Mouse (Mus musculus): ENCODE results near the gene Tap1. TPM values are rescaled to one million over a fixed set of nuclear protein-coding genes. Genes with fewer than 3 reads are reported as not detected.

The Tap1 gene
- polyA plus RNA-seq, 1 experiment from 2014 or later: 8.4 TPM

- H3K36me3 ChIP-seq: no peaks in the 10 kb centered on the region
Observed at GRCm38 (mm10) chr17:34155534-34155933, 31.8 kb upstream of the Tap1 start.

DNA sequence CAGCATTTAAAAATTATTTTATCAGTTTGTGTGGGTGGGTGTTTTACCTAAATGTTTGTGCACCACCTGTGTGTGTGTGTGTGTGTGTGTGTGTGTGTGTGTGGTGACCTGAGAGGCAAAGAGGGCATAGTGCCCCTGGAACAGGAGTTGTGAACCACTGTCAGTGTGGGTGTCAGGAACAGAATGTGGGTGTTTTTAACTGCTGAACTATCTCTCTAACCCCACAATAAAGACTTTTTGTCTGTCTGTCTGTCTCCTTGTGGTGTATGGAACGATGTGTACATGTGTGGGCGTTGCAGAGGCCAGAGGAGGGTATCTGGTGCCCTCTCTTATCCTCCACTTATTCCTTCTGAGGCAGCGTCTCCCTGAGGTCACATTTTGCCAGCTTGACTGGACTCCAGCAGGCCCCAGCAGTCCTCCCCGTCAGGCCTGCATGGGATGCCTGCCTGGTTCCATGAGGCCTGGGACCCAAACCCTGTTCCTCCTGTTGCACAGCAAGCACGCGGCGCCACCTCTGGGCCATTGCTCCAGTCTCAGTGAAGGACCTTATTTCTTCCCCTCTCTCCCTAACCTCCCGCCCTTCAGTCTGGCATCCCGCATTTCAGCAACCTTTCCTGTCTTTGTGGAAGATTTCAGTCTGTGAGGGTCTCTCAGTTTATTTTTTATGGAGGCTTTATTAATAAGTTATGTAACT is 23.0 kb upstream of the Tap1 start:
- no peak overlapping the region for H3K4me3 ChIP-seq
- ATAC-seq (ENCODE audit: low FRiP score, low read depth): no peak
- H3K27me3 ChIP-seq: 0 out of 2 replicates have a peak, but pooled peaks cover 5% of the 10 kb centered on the region
- H3K36me3 ChIP-seq: no peaks in the 10 kb centered on the region
- H3K4me1 ChIP-seq: no peaks in the 10 kb centered on the region
- no peak overlapping the region for H3K27ac ChIP-seq
- H3K4me2 ChIP-seq (replicated peaks): no peak overlapping the region
- WGBS: 42% methylated on average over 9 of the region's 9 CpGs
- no peak overlapping the region for H3K9ac ChIP-seq
- peaks cover 6% of the 10 kb centered on the region for H3K9me3 ChIP-seq

More at GRCm38 (mm10) chr17:34155534-34155933, 31.8 kb upstream of the Tap1 start:
- Histone ChIP-seq H3K4me1 (peaks cover 3% of the 10 kb centered on the region; the same call in 1 of the 2 replicates), H3K27ac (no peak overlapping the region), H3K4me2 (replicated peaks) (no peak overlapping the region), H3K9ac (no peak overlapping the region), H3K4me3 (no peak overlapping the region), H3K9me3 (no peaks in the 10 kb centered on the region), H3K27me3 (0 out of 2 replicates have a peak, but pooled peaks cover 5% of the 10 kb centered on the region)
- 48% methylated on average over 5 of the region's 5 CpGs for WGBS
- no peak for ATAC-seq (ENCODE audit: low FRiP score, low read depth)

DNA sequence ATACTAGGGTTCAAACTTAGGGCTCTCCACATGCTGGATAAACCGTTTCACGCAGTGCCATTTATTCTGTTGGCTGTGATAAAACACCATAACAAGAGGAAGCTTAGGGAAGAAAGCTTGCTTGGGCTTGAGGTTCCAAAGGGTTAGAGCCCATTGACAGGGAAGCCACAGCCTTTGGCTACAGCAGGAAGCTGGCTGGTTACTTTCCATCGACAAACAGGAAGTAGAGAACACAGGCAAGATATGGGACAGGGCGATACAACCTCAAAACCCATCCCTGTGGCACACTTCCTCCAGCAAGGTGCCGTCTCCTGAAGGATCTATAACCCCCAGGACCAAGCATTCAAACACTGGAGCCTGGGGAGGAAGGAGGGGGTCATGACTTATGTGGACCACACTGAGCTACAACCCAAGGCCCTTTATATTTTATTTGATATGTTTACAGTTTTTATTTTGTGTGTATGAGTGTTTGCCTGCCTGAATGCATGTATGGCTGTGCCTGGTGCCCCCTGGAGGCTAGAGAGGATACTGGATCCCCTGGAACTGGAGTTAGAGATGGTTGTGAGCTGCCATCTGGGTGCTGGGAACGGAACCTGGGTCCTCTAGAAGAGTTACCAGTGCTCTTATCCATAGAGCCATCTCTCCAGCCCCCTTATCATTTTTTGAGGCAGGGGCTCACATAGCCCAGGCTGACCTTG is 22.2 kb upstream of the Tap1 start:
- Histone ChIP-seq H3K36me3 (no peaks in the 10 kb centered on the region), H3K27me3 (0 out of 2 replicates have a peak, but pooled peaks cover 3% of the 10 kb centered on the region), H3K4me3 (no peak overlapping the region), H3K27ac (no peak overlapping the region), H3K9ac (no peak overlapping the region), H3K4me2 (replicated peaks) (no peak overlapping the region), H3K4me1 (no peaks in the 10 kb centered on the region), H3K9me3 (peaks cover 6% of the 10 kb centered on the region)
- 87% methylated on average over 6 of the region's 6 CpGs for WGBS
- no peak for ATAC-seq (ENCODE audit: low FRiP score, low read depth)

DNA sequence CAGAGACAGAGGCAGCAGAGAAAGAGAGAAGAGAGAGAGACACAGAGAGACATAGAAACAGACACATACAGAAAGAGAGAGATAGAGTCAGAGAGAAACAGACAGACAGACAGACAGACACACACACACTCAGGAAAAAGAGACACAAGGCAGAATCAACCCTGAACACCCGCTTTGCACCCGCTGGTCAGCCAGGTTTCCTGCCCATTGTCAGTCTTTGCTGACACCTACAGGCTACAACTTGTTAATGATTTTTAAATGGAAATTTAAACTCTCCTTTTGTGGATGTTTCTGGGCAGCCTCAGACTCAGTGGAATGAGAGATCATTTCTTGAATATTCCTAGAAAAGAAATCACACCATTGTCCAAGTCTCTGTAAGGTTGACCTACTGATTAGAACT is 18.1 kb upstream of the Tap1 start:
- Histone ChIP-seq H3K4me3 (no peak overlapping the region), H3K4me1 (no peaks in the 10 kb centered on the region), H3K36me3 (no peaks in the 10 kb centered on the region), H3K9me3 (peaks cover 13% of the 10 kb centered on the region), H3K9ac (no peak overlapping the region), H3K4me2 (replicated peaks) (no peak overlapping the region), H3K27ac (no peak overlapping the region), H3K27me3 (no peaks in the 10 kb centered on the region)
- no peak for ATAC-seq (ENCODE audit: low FRiP score, low read depth)
- WGBS: 0% methylated on average over 2 of the region's 2 CpGs

DNA sequence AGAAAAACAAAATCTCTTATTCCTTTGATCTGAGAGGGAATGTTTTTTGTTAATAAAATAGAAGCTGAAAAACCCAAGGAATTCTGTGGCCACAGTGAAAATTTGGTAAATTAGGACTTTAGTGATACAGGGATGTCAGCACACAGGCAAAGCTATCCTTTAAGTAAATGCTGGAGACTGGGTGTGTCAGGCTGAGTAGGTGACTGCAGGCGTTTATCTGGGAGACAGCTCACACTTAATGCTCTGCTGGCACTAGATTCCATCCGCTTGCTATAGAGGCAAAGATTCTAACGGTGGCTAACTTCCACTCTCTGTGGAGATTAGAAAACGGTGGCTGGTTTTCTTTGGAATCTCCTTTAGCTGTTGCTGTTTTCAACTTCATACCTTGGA is 16.9 kb upstream of the Tap1 start:
- no peaks in the 10 kb centered on the region for H3K36me3 ChIP-seq
- ATAC-seq (ENCODE audit: low FRiP score, low read depth): no peak
- H3K4me2 ChIP-seq (replicated peaks): no peak overlapping the region
- H3K9me3 ChIP-seq: peaks cover 11% of the 10 kb centered on the region
- H3K4me1 ChIP-seq: no peaks in the 10 kb centered on the region
- no peak overlapping the region for H3K4me3 ChIP-seq
- WGBS: 24% methylated on average over 4 of the region's 4 CpGs
- H3K9ac ChIP-seq: no peak overlapping the region
- H3K27ac ChIP-seq: no peak overlapping the region
- H3K27me3 ChIP-seq: no peaks in the 10 kb centered on the region

GRCm38 (mm10) chr17:34170877-34171498 is 16.4 kb upstream of the Tap1 start:
- Histone ChIP-seq H3K27me3 (no peaks in the 10 kb centered on the region), H3K36me3 (no peaks in the 10 kb centered on the region), H3K4me3 (no peak overlapping the region), H3K9ac (no peak overlapping the region), H3K4me1 (no peaks in the 10 kb centered on the region), H3K27ac (no peak overlapping the region), H3K4me2 (replicated peaks) (no peak overlapping the region; the same call in 1 of the 2 replicates), H3K9me3 (peaks cover 8% of the 10 kb centered on the region; the same call in 1 of the 2 replicates)
- WGBS: 40% methylated on average over 13 of the region's 13 CpGs
- no peak for ATAC-seq (ENCODE audit: low FRiP score, low read depth)

DNA sequence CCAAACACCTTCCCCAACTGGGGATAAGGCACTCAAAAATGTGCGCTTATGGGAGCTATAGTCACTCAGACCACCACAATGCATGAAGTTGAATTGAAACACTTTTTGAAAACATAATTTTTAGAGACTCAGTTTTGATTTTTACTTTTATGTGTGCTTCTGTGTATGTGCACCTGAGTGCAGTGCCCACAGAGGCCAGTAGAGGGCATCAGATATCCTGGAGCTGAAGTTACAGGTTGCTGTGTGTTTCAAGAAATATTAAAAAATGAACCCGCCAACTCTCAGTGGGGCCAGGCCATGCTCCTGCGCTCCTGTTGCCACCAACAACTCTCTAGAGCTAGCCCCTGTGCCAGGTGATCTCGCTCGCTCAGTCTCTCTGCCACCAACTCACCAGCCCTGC is 14.8 kb upstream of the Tap1 start:
- H3K4me3 ChIP-seq: no peak overlapping the region
- H3K36me3 ChIP-seq: no peaks in the 10 kb centered on the region
- 92% methylated on average over 5 of the region's 5 CpGs for WGBS
- no peak overlapping the region for H3K27ac ChIP-seq
- no peak overlapping the region for H3K4me2 ChIP-seq (replicated peaks)
- H3K27me3 ChIP-seq: no peaks in the 10 kb centered on the region
- H3K4me1 ChIP-seq: no peaks in the 10 kb centered on the region
- ATAC-seq (ENCODE audit: low FRiP score, low read depth): no peak
- no peak overlapping the region for H3K9ac ChIP-seq
- peaks cover 18% of the 10 kb centered on the region for H3K9me3 ChIP-seq

DNA sequence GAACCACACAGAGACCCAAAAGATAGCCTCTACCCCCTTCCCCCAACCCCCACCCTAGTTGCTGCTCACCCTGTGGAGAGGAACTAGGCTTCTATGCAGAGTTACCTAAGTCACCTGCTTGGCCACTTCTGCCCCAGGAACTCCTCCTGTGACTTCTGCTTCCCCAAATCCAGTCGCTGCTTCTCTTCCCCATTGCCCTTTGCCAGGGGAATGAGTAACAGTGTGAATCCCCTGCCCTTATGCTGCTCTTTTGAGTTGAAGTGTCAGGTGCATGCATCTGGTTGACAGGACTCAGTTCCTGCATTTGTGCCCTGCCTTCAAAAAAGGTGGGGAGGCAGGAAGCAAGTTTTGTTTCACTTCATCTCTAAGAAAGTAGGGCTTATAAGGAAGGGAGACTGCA is 13.3 kb upstream of the Tap1 start:
- Histone ChIP-seq H3K4me2 (replicated peaks) (no peak overlapping the region), H3K27me3 (no peaks in the 10 kb centered on the region), H3K9me3 (peaks cover 18% of the 10 kb centered on the region), H3K9ac (no peak overlapping the region), H3K4me1 (no peaks in the 10 kb centered on the region), H3K27ac (no peak overlapping the region), H3K4me3 (no peak overlapping the region), H3K36me3 (no peaks in the 10 kb centered on the region)
- no peak for ATAC-seq (ENCODE audit: low FRiP score, low read depth)
- WGBS: 68% methylated on average over 1 of the region's 1 CpGs

GRCm38 (mm10) chr17:34177179-34177578 is 10.2 kb upstream of the Tap1 start:
- no peak overlapping the region for H3K27ac ChIP-seq
- 78% methylated on average over 4 of the region's 4 CpGs for WGBS
- ATAC-seq (ENCODE audit: low FRiP score, low read depth): no peak
- no peak overlapping the region for H3K4me2 ChIP-seq (replicated peaks)
- H3K4me1 ChIP-seq: no peaks in the 10 kb centered on the region
- no peak overlapping the region for H3K9ac ChIP-seq
- peaks cover 4% of the 10 kb centered on the region; the same call in 1 of the 2 replicates for H3K27me3 ChIP-seq
- no peaks in the 10 kb centered on the region for H3K36me3 ChIP-seq
- peaks cover 16% of the 10 kb centered on the region for H3K9me3 ChIP-seq
- no peak overlapping the region for H3K4me3 ChIP-seq

DNA sequence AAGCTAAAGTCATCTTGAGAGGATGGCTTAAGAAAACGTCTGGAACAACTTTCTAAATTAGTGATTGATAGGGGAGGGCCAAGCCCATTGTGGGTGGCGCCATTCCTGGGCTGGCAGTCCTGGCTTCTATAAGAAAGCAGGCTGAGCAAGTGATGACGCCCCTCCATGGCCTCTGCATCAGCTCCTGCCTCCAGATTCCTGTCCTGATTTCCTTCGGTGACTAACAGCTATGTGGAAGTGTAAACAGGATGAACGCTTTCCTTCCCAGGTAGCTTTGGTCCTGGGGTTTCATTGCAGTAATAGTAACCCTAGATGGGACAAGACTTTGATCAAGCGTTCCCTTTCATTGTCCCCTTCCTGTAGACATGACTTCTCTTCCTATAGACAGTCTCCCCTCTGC is 8.3 kb upstream of the Tap1 start:
- Histone ChIP-seq H3K4me2 (replicated peaks) (no peak overlapping the region), H3K4me1 (no peaks in the 10 kb centered on the region), H3K4me3 (no peak overlapping the region), H3K9me3 (peaks cover 10% of the 10 kb centered on the region; the same call in 1 of the 2 replicates), H3K9ac (no peak overlapping the region), H3K36me3 (no peaks in the 10 kb centered on the region), H3K27me3 (peaks cover 15% of the 10 kb centered on the region), H3K27ac (no peak overlapping the region)
- WGBS: 58% methylated on average over 6 of the region's 6 CpGs
- no peak for ATAC-seq (ENCODE audit: low FRiP score, low read depth)

GRCm38 (mm10) chr17:34179913-34180859 is 7.2 kb upstream of the Tap1 start:
- no peak for ATAC-seq (ENCODE audit: low FRiP score, low read depth)
- WGBS: 67% methylated on average over 13 of the region's 13 CpGs
- Histone ChIP-seq H3K4me3 (no peak overlapping the region), H3K4me2 (replicated peaks) (no peak overlapping the region), H3K27me3 (peaks cover 26% of the 10 kb centered on the region), H3K27ac (no peak overlapping the region), H3K36me3 (no peaks in the 10 kb centered on the region), H3K4me1 (no peaks in the 10 kb centered on the region), H3K9me3 (peaks cover 10% of the 10 kb centered on the region; the same call in 1 of the 2 replicates), H3K9ac (no peak overlapping the region)
